Mouse (Mus musculus): ENCODE data around the gene Lama2.
"Not testable (repeated sequence)": the region's sequence is repeated elsewhere in the genome, so short reads cannot be mapped to it uniquely, and the experiment has no call there.

Gene Lama2

DNA sequence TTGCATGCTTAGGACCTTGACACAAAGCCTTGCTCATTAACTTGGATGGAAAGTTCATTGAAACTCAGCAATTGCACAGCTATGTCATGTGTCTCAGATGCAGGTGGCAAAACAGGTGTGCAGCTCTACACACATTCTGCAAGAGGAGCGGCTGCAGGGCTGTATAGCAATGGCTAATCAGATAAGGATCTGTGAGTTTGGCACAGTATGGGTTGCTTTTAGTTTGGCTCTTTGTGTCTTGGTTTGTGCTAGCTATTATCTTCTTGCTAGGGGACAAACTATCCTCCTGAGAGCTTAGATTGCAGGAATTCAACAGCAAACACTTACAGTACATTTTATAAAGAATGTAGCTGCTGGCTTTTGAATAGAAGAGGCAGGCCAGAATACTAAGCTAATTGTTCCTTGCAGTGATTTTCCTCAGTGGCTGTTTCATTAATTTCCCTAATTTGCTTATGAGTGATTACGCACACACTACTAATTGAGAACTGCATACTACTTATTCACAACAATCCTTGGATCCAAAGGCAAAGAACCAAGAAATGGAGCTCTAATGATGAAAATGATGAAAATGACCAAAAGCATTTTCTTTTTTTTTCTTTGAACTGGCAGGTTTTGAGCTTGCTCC lies 617.9 kb downstream of the Lama2 start:
- no peak for DNase-seq (ENCODE audit: low spot score)

DNA sequence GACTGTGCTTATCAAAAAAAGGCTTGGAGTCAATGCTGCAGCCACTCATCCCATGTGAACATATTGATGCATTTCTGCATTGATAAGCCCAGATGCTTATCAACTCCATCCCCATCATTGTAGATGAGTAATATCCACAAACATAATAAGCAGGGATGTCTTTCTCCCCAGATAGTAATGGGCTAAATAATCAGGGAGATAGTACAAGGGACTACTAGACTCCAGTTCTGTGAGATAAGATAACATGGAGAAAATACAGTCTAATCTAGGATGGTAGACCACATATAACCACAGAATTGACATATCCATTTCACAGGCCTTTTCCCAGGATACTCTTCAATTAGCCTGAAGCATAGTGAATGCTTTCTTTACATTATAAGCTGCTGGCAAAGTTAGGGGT lies 622.9 kb downstream of the Lama2 start:
- DNase-seq (ENCODE audit: low spot score), result no peak

DNA sequence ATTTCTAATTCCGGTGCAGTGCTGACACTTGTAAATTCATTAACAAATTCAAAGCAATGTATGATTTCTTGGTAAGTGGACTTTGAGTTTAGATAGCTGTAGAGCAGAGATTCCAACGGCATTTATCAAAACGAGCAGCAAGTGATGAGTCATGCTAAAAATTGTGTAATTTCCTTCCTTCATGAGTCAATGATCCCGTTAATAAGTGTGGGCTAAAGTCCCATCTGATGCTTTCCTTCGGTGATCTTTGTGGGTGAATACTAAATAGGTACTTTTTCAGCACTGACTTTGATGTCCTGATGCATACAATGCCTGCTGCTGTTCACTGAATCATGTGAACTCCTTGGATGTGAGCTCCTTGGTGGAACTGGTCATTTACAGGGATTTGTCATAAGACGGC lies 623.6 kb downstream of the Lama2 start:
- no peak for DNase-seq (ENCODE audit: low spot score)

DNA sequence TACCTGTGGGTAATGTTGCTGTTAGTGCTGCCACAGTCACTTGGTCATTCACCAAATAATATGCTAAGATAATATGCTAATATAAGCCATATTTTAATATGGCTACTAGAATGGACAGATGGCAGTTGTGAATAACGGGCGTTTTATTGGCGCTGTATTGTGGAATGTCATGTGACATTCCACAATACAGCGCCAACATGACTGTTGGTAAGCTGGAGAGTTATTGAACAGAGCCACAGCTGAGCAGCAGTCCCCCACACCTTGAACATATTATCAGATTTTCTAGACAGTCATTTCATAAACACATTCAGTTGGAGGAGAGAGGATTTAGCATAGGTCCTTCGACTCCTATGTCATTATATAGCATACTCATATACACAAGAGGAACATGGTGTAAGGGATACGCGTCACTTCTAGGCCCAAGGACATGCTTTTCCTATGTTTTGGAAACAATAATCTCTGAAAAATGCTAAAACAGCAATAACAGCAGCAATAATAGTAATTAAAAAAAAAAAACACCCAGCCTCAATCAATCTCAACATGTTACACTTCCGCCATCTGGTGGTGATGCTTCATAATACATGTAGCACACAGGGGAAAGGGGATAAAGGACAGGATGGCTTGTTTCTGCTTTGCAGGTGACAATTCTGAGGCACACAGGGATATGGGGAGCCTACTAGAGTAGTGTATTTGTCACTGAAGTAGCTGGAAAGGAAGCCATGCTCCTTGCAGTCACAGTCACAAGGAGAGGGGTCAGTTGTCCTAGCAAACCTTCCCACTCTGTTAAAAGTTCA lies 624.2 kb downstream of the Lama2 start:
- DNase-seq (ENCODE audit: low spot score), result peak; percentile 62

DNA sequence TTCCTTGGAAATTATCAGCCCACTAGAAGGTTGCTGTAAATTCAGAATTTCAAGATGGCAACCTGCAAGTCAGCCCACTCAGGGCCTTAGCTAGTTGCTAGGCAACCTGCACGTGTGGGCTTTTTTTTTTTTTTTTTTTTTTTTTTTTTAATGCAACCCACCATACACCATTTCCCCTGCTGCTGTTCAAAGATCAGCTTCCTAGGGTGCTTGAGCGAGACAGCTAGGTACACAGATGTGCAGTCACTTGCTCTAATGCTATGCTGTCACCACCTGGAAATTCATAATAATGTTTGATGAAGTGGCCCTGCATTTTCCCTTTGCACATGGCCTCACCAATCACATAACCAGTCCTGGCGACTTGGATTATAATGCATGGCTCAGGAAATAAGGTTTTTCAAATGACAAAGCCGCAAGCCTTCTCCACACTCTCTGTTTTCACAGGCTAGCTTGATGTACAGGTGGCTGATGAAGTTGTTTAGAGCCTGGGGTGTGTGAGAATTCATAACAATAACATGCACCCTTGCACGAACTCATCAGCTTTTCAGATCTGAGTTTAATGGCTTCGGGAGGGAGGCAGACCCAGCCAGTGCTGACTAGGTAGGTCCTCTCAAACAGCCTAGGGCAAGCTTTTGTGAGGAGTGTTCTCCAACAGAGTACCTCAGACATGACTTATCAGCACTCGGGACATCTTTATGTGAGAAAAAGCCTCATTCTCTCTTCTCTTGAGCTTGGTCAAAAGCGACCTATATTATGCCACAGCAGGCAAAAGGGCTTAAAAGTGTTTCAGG lies 625.4 kb downstream of the Lama2 start:
- no peak for DNase-seq (ENCODE audit: low spot score)

DNA sequence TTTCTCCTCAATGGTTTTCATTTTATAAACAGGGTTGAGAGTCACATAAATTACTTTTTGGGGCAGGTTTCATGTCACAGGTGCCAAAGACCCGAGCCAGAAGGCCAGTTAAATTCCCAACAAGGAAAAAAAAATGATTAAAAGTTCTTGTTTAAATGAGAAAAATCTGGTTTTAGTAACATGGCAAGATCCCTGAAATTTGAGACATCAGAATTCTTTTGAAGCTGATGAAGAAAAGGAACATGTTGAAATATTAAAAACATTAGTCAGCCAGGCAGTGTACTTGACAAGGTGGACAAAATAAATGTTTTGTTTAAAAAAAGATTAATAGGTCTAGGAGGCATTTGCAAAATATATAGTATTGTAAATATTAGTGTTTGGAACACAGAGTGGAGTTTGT lies 634.1 kb downstream of the Lama2 start:
- DNase-seq (ENCODE audit: low spot score), result no peak

DNA sequence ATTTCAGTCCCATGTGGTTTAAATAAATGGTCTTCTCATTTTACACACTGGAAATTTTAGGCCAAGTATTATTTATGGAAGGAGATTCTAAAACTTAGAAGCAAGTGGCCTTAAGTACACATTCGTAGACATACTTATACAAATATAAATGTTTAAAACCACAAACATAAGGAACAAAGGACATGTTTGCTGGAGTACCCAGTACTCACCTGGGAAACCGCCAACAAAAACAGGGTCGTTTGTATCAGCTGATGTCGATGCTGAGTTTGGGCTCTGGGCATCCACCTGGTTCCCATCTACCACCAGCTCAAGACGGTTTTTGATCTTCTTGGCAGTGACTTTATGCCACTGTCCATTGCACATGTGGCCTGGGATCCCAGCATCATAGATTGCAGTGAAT lies 635.5 kb downstream of the Lama2 start:
- not testable (repeated sequence) for DNase-seq (ENCODE audit: low spot score)

DNA sequence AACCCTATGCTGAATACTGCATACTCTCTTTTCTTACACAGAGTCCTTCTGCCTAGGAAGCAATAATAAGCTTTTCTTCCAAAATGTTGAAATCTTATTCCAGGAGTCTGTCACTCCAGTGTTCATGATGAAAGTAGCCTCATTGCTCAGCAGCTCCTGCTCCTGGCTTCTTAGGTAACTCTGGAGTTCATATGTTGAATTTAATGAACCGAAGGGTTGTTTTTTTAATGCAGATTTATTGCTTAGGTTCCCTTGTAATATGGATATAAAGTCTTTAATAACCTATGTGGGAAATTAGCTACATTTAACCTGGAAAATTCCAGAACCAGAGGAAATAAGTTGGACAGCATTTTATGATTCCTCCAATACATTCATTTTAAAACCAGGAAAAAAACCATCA lies 636.0 kb downstream of the Lama2 start:
- no peak for DNase-seq (ENCODE audit: low spot score)

DNA sequence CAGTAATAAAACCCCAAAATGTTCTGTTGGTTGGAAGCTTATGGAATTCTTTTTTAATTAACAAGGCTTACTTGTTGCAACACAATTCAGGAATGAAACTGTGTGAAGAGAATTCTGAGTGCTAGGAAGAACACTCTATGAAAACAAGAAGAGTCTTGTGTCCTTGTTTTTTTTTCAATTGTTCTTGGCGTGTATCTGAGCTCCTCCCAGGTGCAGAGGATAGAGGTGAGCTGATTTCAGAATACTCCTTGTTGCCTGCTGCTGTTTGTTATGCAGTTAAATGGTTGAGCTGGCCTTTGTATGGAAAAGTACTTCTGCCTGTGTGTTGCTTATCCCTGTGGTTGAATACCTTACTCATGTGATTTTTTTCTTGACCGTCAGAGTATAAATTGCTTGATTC lies 636.9 kb downstream of the Lama2 start:
- DNase-seq (ENCODE audit: low spot score), result no peak

DNA sequence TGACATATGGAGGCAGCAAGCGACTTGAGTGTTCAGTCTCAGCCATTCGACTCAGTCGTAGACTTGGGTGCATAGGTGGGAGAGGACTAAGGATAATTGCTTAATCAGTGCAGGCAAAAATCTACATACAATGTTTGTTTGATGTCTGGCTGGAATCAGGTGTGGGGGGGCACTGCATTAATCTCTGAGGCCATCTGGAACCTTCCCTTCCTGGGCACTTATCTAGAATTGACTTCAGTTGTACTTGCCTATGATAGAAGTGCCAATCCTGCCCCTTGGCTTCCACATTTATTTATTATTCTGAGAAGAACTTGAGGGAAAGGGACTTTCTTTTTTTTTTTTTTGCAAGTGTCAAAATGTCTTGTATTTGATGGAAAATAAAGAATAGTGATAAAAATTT lies 644.2 kb downstream of the Lama2 start:
- DNase-seq (ENCODE audit: low spot score), result no peak

DNA sequence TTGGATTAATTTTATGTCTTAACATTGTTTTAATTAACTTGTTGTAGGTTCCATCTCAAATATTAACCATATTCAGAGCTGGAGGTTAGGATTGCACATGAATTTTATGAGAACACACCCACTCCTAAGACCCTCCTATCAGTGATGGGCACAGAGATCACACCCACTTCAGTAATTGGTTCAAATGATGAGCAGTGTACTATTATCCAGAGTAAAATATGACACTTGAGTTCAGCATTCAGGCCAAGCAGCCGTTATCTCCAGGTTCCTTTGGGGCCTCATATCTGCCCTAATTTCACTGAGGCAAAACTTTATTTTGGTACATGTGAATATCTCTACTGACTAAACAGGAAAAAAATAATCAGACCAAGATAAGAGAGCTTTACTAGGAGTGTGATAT lies 645.3 kb downstream of the Lama2 start:
- DNase-seq (ENCODE audit: low spot score), result no peak

DNA sequence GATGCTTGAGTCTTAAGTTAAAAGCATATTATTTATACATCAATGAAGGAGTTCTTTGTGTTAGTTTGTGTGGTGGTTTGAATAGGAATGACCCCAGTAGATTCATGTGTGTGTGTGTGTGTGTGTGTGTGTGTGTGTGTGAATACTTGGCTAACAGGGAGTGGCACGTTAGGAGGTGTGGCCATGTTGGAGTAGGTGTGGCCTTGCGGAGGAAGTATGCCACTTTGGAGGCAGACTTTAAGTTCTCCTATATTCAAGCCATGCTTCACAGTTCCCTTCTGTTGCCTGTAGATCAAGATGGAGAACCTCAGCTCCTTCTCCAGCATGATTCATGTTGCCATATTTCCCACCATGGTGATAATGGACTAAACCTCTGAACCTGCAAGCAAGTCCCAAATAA lies 646.0 kb downstream of the Lama2 start:
- no peak for DNase-seq (ENCODE audit: low spot score)

DNA sequence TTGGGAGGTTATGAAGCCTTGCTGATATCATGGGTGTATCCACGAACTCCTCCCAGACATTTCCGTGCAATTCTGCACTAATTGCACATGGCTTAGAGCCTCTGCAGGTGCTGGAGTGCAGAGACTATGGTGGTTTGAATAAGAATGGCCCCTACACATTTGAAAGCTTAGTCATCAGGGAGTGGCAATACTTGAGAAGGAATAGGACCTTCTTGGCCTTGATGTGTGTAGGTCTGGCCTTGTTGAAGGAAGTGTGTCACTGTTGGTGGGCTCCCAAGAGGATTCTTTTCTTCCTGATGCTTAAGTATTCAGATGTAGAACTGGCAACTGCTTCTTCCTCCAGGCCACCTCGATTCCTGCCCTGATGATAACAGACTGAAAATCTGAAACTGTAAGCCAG lies 661.0 kb downstream of the Lama2 start:
- no peak for DNase-seq (ENCODE audit: low spot score)

DNA sequence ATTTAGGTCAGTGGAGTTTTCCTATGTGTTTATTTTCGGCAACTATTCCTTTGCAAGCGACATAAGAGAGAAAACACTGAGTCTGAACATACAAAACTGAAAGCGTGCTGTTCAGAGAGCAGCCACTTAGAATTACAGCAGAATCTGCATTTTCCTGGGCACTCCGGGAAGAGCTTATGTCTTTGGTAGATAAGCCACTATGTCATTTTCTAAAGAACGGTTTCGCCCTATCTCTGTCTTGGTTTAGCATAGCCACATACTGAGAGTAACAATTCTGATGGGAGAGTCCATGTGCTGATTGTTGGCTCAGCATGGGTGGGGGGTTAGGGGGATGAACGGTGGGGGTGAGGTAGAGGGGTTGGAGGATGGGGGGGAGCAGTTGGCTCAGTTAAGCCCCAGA lies 669.1 kb downstream of the Lama2 start:
- no peak for DNase-seq (ENCODE audit: low spot score)

DNA sequence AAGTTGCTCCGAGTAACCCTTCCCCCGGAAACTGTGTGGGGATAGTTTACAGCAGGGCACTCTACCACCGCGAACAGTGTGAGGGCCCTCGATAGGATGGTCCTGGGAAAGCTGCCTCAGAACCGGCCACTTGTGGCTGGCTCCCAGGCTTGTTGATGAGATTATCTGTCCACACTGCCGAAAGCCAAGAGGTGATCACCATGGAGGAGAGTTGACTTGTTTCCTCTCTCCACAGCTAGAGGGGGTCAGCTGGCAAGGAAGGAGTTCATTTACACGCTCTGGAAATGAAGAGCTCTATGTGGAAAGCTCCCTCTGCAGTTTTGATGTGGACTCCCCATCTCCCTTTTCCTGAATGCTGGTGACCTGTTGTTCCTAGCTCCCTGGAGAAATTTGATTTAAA lies 669.9 kb downstream of the Lama2 start:
- DNase-seq (ENCODE audit: low spot score), result no peak

DNA sequence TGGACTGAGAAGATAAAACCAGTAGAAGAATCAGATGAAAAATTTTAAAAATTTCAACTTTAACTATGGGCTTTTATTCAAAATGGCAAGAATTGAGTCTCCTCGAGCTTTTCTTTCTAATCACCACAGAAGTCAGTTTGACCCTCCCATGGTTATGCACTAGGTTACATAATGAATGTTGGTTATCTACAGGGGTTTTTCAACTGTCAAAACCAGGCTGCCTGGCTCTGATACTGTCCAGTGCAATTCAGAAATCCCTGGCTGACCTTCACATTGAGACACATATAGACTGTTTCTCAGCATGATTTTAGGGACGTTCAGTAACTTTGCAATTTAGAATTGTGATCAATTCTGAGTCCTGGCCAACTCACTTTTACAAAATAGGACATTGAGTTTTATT lies 671.2 kb downstream of the Lama2 start:
- no peak for DNase-seq (ENCODE audit: low spot score)

DNA sequence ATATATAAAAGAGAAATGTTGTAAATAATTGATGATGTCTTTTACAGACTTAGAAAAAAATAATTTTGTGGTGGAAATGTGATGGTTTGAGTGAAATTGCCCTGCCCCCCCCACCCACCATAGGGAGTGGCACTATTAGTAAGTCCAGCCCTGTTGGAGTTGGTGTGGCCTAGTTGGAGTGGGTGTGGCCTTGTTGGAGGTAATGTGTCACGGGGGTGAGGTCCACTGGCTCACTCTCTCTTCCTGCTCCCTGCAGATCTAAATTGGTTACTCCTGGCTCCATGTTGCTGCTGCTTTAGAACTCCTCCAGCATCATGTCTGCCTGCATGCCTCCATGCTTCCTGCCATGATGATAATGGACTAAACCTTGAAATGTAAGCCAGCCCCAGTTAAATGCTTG lies 680.0 kb downstream of the Lama2 start:
- no peak for DNase-seq (ENCODE audit: low spot score)

DNA sequence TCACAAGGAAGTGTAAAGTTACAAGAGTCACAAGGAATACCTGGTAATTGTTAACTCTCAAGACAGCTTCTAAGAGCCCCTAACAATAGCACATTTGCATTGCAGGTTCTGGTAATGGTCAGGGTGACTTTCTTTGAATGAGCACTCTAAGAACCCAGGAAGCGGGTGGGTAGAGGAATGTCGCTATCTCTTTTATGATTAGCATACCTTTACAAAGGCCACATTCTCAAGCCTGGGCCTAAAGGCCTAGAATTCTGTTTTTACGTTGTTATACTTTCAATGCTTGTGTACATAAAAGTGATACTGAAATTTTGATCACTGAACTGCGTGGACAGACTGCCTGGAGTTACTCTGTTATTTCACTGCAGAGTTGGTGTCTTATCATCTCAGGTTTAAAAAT lies 681.1 kb downstream of the Lama2 start:
- DNase-seq (ENCODE audit: low spot score), result not testable (repeated sequence)

DNA sequence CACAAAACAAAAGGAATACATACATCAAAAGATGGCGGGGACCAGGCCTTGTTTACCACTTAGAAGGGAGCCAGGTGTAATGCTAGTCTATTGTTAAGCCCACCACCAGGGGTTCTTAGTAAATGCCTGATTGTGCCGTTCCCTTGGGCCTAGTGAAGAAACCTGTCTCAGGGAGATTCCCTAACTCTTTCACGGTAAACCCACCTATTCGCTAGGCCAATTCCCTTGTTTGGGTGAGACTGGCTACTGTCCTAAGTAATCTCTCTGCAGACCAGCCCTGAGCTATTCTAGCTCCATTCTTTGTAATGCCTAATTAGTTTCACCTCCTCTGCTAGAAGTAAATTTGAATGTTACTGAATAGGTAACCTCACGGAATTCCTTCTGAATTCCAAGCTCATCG lies 683.5 kb downstream of the Lama2 start:
- DNase-seq (ENCODE audit: low spot score), result not testable (repeated sequence)
